In the genomic region with DNA sequence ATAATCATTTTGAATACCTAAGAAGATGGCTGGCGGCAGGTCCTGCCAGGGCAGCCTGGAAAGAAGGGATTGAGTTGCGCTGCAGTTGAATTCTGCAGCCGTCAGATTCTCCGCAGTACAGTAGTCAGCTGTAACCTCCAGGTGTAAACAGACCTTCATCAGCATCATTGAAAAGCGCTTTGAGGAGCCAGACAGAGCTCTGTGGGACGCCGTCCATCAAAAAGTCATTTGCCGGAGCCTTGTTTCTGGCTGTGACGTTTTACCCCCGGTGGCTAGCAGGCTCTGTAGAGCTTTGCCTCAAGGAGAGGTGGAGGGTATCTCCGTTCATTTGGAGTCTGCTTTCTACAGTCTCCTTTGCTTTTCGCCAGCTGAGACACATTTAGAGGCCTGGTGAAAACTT, we compare ENCODE assay signal across 17 mouse cellular contexts. TPM values are rescaled to one million over a fixed set of nuclear protein-coding genes. Genes with fewer than 3 reads are reported as not detected.
DNase-seq lines count a peak whose midpoint lies in the region; ATAC-seq and TF ChIP-seq lines count a peak whose summit lies in the region.
"Had no signal": no experiment of that assay in that cellular context is flagged by ENCODE, and none has a peak within 500 bp of the region (broad histone marks: within the 10 kb centered on the region; RNA-seq: fewer than 3 reads in every experiment).

No protein-coding gene starts in this region.

- WGBS in heart, embryonic 13.5 days = 30% methylated on average over 12 of the region's 12 CpGs
- WGBS in hindbrain, embryonic 15.5 days = 16% methylated on average over 12 of the region's 12 CpGs
- 13% methylated on average over 12 of the region's 12 CpGs for WGBS in neural tube, embryonic 12.5 days
- 36% methylated on average over 12 of the region's 12 CpGs for WGBS in kidney, embryonic 15.5 days

- peak overlapping the region; percentile 33; the same call in 1 of the 2 replicates for H3K9ac ChIP-seq in heart, embryonic 13.5 days
- H3K9ac ChIP-seq in hindbrain, embryonic 15.5 days = no peak overlapping the region
- no peak overlapping the region for H3K9ac ChIP-seq in neural tube, embryonic 12.5 days
- no peak overlapping the region for H3K9ac ChIP-seq in kidney, embryonic 15.5 days
- H3K9ac ChIP-seq: liver, embryonic 14.5 days; stomach, embryonic 15.5 days had no signal

- ATAC-seq in heart, embryonic 13.5 days (ENCODE audit: extremely low read depth, insufficient number of reproducible peaks, low FRiP score, low TSS enrichment) = no peak
- ATAC-seq in hindbrain, embryonic 15.5 days (ENCODE audit: low FRiP score, low read depth) = no peak
- 0 out of 2 replicates have a peak, but pooled peaks have one; percentile 19 for ATAC-seq in neural tube, embryonic 12.5 days (ENCODE audit: low FRiP score, low read depth)
- ATAC-seq in kidney, embryonic 15.5 days (replicated peaks; ENCODE audit: low FRiP score) = no peak
- ATAC-seq: inflammation-experienced regulatory T-cells, adult 6 months had no signal

- no peaks in the 10 kb centered on the region for H3K9me3 ChIP-seq in heart, embryonic 13.5 days
- no peaks in the 10 kb centered on the region for H3K9me3 ChIP-seq in hindbrain, embryonic 15.5 days
- no peaks in the 10 kb centered on the region for H3K9me3 ChIP-seq in neural tube, embryonic 12.5 days
- no peaks in the 10 kb centered on the region for H3K9me3 ChIP-seq in kidney, embryonic 15.5 days (replicated peaks)
- H3K9me3 ChIP-seq: stomach, embryonic 15.5 days had no signal

- H3K27ac ChIP-seq in heart, embryonic 13.5 days (replicated peaks) = no peak overlapping the region; the same call in 1 of the 2 replicates
- no peak overlapping the region for H3K27ac ChIP-seq in hindbrain, embryonic 15.5 days (replicated peaks)
- no peak overlapping the region for H3K27ac ChIP-seq in neural tube, embryonic 12.5 days
- H3K27ac ChIP-seq in kidney, embryonic 15.5 days = no peak overlapping the region
- H3K27ac ChIP-seq: liver, embryonic 14.5 days; stomach, embryonic 15.5 days had no signal

- intact Hi-C loops in heart, postnatal 10 days (cut with DNase I) = no loop called here

- H3K4me3 ChIP-seq in heart, embryonic 13.5 days = no peak overlapping the region
- no peak overlapping the region for H3K4me3 ChIP-seq in hindbrain, embryonic 15.5 days
- H3K4me3 ChIP-seq in neural tube, embryonic 12.5 days = no peak overlapping the region
- H3K4me3 ChIP-seq in kidney, embryonic 15.5 days (replicated peaks) = no peak overlapping the region
- H3K4me3 ChIP-seq: stomach, embryonic 15.5 days had no signal

- H3K36me3 ChIP-seq in heart, embryonic 13.5 days = peaks cover 15% of the 10 kb centered on the region
- no peaks in the 10 kb centered on the region for H3K36me3 ChIP-seq in hindbrain, embryonic 15.5 days
- no peaks in the 10 kb centered on the region for H3K36me3 ChIP-seq in neural tube, embryonic 12.5 days
- peaks cover 15% of the 10 kb centered on the region for H3K36me3 ChIP-seq in kidney, embryonic 15.5 days
- H3K36me3 ChIP-seq: stomach, embryonic 15.5 days had no signal

- TF ChIP-seq POLR2A in brain, embryonic 14.5 days (IDR thresholded peaks at IDR 0.05; ENCODE audit: borderline replicate concordance, extremely low read depth, insufficient read depth, insufficient read length, poor library complexity, severe bottlenecking) = no peak

- H3K4me1 ChIP-seq in heart, embryonic 13.5 days = peaks cover 74% of the 10 kb centered on the region
- H3K4me1 ChIP-seq in hindbrain, embryonic 15.5 days (replicated peaks) = peaks cover 32% of the 10 kb centered on the region
- peaks cover 27% of the 10 kb centered on the region for H3K4me1 ChIP-seq in neural tube, embryonic 12.5 days
- peaks cover 62% of the 10 kb centered on the region for H3K4me1 ChIP-seq in kidney, embryonic 15.5 days

- peak overlapping the region; percentile 27 for H3K4me2 ChIP-seq in heart, embryonic 13.5 days
- H3K4me2 ChIP-seq in hindbrain, embryonic 15.5 days = peak overlapping the region; percentile 37
- peak overlapping the region; percentile 37 for H3K4me2 ChIP-seq in neural tube, embryonic 12.5 days (replicated peaks)
- H3K4me2 ChIP-seq in kidney, embryonic 15.5 days = no peak overlapping the region
- H3K4me2 ChIP-seq: stomach, embryonic 15.5 days had no signal

- no peak for TF ChIP-seq CTCF in brain, embryonic 14.5 days (IDR thresholded peaks at IDR 0.05; ENCODE audit: borderline replicate concordance, extremely low read depth, insufficient read depth, insufficient read length)

- DNase-seq in heart, postnatal 10 days = no peak
- peak; percentile 62 for DNase-seq in brain, embryonic 14.5 days (ENCODE audit: low read depth)
- no peak for DNase-seq in spleen, postnatal 14 days (ENCODE audit: low spot score in 2 of 2)
- DNase-seq in gastrocnemius, adult 8-10 months (ENCODE audit: low spot score in 2 of 2) = no peak
- DNase-seq: adrenal gland, postnatal 36 days; cerebellum, adult 11 months; kidney, postnatal 25 days; lung, postnatal 4 days; right cerebral cortex, postnatal 14 days; thymus, postnatal 36 days had no signal

- H3K27me3 ChIP-seq in heart, embryonic 13.5 days (replicated peaks) = no peaks in the 10 kb centered on the region
- H3K27me3 ChIP-seq in hindbrain, embryonic 15.5 days = no peaks in the 10 kb centered on the region
- H3K27me3 ChIP-seq in neural tube, embryonic 12.5 days (replicated peaks) = 0 out of 2 replicates have a peak, but pooled peaks cover 7% of the 10 kb centered on the region
- H3K27me3 ChIP-seq in kidney, embryonic 15.5 days = no peaks in the 10 kb centered on the region
- H3K27me3 ChIP-seq: stomach, embryonic 15.5 days had no signal

RNA-seq across cellular contexts. Expression of gene Tanc1, which starts 36.6 kb away (rescaled TPM):
- 25.0 and 27.0 TPM in 2 replicates for polyA plus RNA-seq in heart, embryonic 13.5 days (2015; fragmentation: Nextera tagmentation; extraction: Ambion mirVana)
- 10 to 100 TPM; 37.0 to 37.6 TPM for total RNA-seq in heart, postnatal 10 days (2021)
- polyA plus RNA-seq in brain, embryonic 14.5 days (2012; rRNA removed) = 5.2 and 7.2 TPM in 2 replicates
- 8.0 and 8.5 TPM in 2 replicates for polyA plus RNA-seq in hindbrain, embryonic 15.5 days (2015; fragmentation: Nextera tagmentation; extraction: Ambion mirVana)
- polyA plus RNA-seq in neural tube, embryonic 12.5 days (2016; fragmentation: Nextera tagmentation; extraction: Ambion mirVana) = 15.9 and 16.1 TPM in 2 replicates
- total RNA-seq in gastrocnemius, adult 8-10 months (2022) = 10 to 100 TPM in 1 of 4 experiments, 1 to 10 TPM in 3; 4.4 to 10.5 (median 6.5) TPM
- 50.2 and 58.3 TPM in 2 replicates for polyA plus RNA-seq in kidney, embryonic 15.5 days (2015; fragmentation: Nextera tagmentation; extraction: Ambion mirVana)
